Mouse (Mus musculus): ENCODE measurements around the gene Efhc1. TPM values are rescaled to one million over a fixed set of nuclear protein-coding genes. Genes with fewer than 3 reads are reported as not detected.

The Efhc1 gene
- polyA plus RNA-seq (2014; fragmentation: Nextera tagmentation; extraction: Ambion mirVana), result 2.5 and 2.6 TPM in 2 replicates

DNA sequence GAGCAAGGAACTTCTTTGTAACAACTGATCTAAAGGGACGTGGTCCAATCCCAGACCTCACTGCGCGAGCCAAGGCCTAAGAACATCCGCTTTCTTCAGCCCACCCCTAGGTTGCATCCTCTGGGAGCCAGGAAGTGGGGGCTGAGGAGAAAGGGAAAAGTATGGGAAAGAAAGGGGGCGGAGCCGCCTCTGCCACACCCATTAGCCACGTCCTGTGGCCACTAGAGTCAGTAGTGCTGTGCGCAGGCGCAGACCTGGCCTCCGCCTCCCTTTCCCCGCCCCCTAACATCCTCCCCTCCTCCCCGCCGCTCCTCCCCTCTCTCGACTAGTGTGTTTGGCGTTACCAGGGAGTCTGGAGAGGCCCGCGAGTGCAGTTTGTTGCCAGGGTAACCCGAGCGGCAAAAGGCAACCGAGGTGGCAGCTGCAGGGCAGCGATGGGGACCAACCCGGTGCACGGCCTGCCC is at the start of gene Efhc1:
Gene Efhc1, plus strand, starts transcription at position 327 of the 464 bp plus-strand sequence.
- H3K4me1 ChIP-seq (ENCODE audit: control insufficient read depth, insufficient read depth, low read length), result peaks cover 4% of the 10 kb centered on the region
- H3K9ac ChIP-seq (ENCODE audit: low read length), result peak within 1 kb of the TSS; percentile 75
- H3K9me3 ChIP-seq (ENCODE audit: control insufficient read depth, low read length), result no peaks in the 10 kb centered on the region
- H3K27ac ChIP-seq (ENCODE audit: low read depth, low read length), result peak within 1 kb of the TSS; percentile 86
- DNase-seq (ENCODE audit: low spot score, missing footprints), result peak; percentile 99
- no peaks in the 10 kb centered on the region for H3K27me3 ChIP-seq (ENCODE audit: control insufficient read depth, insufficient read depth, low read length)
- peak within 1 kb of the TSS; percentile 67 for H3K4me2 ChIP-seq
- WGBS, result 2% methylated on average over 23 of the region's 23 CpGs
- ATAC-seq (ENCODE audit: low FRiP score), result peak; percentile 98
- no peaks in the 10 kb centered on the region for H3K36me3 ChIP-seq (ENCODE audit: control insufficient read depth, insufficient read depth, low read length)
- H3K4me3 ChIP-seq (ENCODE audit: low read depth, low read length), result peak within 1 kb of the TSS; percentile 38

DNA sequence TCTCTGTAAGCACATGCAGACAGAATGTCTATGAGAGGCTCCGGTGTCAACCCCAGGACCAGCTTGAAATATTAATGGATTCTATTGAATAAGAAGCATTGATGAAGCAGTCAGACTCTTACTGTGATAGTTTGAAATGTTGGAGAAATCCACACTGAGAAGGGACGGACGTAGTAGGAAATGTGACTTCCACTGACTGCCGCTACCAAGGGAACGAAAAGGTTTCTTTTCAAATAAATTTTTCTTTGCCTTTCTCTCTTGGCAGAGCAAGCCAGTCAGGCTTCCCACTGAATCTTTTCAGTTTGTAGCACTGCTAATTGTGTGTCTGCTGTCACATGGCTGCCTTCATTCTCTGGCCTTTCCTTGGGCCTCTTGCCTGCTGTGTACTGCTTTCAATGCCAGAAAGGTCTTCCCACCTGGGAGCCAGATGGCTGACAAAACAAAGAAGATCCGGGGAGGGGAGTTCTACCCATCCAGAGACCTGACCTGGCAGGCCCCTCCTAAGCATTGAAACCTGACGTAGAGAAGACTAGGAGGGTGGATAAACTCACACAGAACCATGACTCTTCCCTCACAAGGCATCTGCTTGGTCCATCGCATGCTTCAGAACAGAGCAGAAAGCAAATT is 45.8 kb upstream of the Efhc1 start:
- Histone ChIP-seq H3K4me3 (ENCODE audit: low read depth, low read length) (no peak overlapping the region), H3K9ac (ENCODE audit: low read length) (no peak overlapping the region), H3K27ac (ENCODE audit: low read depth, low read length) (no peak overlapping the region), H3K36me3 (ENCODE audit: control insufficient read depth, insufficient read depth, low read length) (no peaks in the 10 kb centered on the region), H3K4me2 (no peak overlapping the region), H3K4me1 (ENCODE audit: control insufficient read depth, insufficient read depth, low read length) (peaks cover 16% of the 10 kb centered on the region), H3K27me3 (ENCODE audit: control insufficient read depth, insufficient read depth, low read length) (no peaks in the 10 kb centered on the region), H3K9me3 (ENCODE audit: control insufficient read depth, low read length) (no peaks in the 10 kb centered on the region)
- no peak for ATAC-seq (ENCODE audit: low FRiP score)
- 76% methylated on average over 8 of the region's 8 CpGs for WGBS
- DNase-seq (ENCODE audit: low spot score, missing footprints), result peak; percentile 70

DNA sequence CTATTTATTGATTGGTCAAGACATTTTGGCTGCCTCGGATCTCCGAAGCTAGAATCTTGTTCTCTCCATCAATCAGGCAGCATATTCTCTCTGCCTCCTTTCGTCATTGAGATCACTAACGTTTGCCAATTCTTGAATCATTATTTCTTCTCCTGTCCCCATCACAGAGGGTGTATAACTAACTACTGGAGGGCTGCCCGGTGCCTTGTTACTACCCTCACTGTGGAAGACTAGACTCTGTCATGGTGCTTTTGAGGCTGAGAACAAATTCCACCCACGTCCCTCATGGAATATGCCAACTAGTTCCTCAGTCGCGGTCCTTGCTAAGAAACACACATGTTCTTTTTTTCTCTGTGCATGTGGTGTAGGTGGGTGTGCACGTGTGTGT is 45.3 kb upstream of the Efhc1 start:
- Histone ChIP-seq H3K4me2 (no peak overlapping the region), H3K9me3 (ENCODE audit: control insufficient read depth, low read length) (no peaks in the 10 kb centered on the region), H3K4me3 (ENCODE audit: low read depth, low read length) (no peak overlapping the region), H3K9ac (ENCODE audit: low read length) (no peak overlapping the region), H3K4me1 (ENCODE audit: control insufficient read depth, insufficient read depth, low read length) (peaks cover 16% of the 10 kb centered on the region), H3K36me3 (ENCODE audit: control insufficient read depth, insufficient read depth, low read length) (no peaks in the 10 kb centered on the region), H3K27ac (ENCODE audit: low read depth, low read length) (no peak overlapping the region), H3K27me3 (ENCODE audit: control insufficient read depth, insufficient read depth, low read length) (no peaks in the 10 kb centered on the region)
- no peak for DNase-seq (ENCODE audit: low spot score, missing footprints)
- WGBS, result 89% methylated on average over 9 of the region's 9 CpGs
- ATAC-seq (ENCODE audit: low FRiP score), result no peak

- ATAC-seq (ENCODE audit: low FRiP score) (peak; percentile 47), DNase-seq (ENCODE audit: low spot score, missing footprints) (peak; percentile 89)
- Histone ChIP-seq H3K9ac (ENCODE audit: low read length) (no peak overlapping the region), H3K9me3 (ENCODE audit: control insufficient read depth, low read length) (no peaks in the 10 kb centered on the region), H3K4me1 (ENCODE audit: control insufficient read depth, insufficient read depth, low read length) (peaks cover 20% of the 10 kb centered on the region), H3K4me3 (ENCODE audit: low read depth, low read length) (no peak overlapping the region), H3K4me2 (no peak overlapping the region), H3K27ac (ENCODE audit: low read depth, low read length) (peak overlapping the region; percentile 12), H3K36me3 (ENCODE audit: control insufficient read depth, insufficient read depth, low read length) (no peaks in the 10 kb centered on the region), H3K27me3 (ENCODE audit: control insufficient read depth, insufficient read depth, low read length) (no peaks in the 10 kb centered on the region)
- WGBS, result 19% methylated on average over 4 of the region's 4 CpGs
These were observed 42.9 kb upstream of the Efhc1 start for GRCm38 (mm10) chr1:20908541-20908940.

DNA sequence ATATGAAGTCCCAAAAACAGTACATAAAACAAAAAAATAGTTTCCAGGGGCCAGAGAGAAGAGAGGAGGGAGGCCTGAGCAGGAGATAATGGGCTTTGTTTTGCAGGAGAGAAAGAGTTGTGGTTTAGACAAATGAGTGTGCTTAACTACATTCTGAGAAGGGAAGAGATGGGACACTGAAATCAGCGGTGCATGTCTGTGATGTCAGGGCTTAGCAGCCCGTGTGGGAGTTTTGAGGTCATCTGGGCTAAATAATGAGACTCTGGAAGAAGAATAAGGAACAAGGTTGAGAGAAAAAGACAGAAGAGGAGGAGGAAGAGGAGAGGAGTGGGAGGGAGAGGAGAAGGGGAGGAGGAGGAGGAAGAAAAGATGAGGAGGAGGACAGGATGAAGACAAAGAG is 39.3 kb upstream of the Efhc1 start:
- H3K9me3 ChIP-seq (ENCODE audit: control insufficient read depth, low read length), result no peaks in the 10 kb centered on the region
- no peaks in the 10 kb centered on the region for H3K36me3 ChIP-seq (ENCODE audit: control insufficient read depth, insufficient read depth, low read length)
- H3K4me3 ChIP-seq (ENCODE audit: low read depth, low read length), result no peak overlapping the region
- DNase-seq (ENCODE audit: low spot score, missing footprints) (peak; percentile 78), ATAC-seq (ENCODE audit: low FRiP score) (no peak)
- H3K27me3 ChIP-seq (ENCODE audit: control insufficient read depth, insufficient read depth, low read length), result no peaks in the 10 kb centered on the region
- peaks cover 20% of the 10 kb centered on the region for H3K4me1 ChIP-seq (ENCODE audit: control insufficient read depth, insufficient read depth, low read length)
- H3K9ac ChIP-seq (ENCODE audit: low read length), result 0 out of 2 replicates have a peak overlapping the region, but pooled peaks have one; percentile 30
- no peak overlapping the region; the same call in 1 of the 2 replicates for H3K4me2 ChIP-seq
- no peak overlapping the region for H3K27ac ChIP-seq (ENCODE audit: low read depth, low read length)
- WGBS, result 21% methylated on average over 2 of the region's 2 CpGs

GRCm38 (mm10) chr1:20912527-20913171 is 38.8 kb upstream of the Efhc1 start:
- 48% methylated on average over 13 of the region's 13 CpGs for WGBS

GRCm38 (mm10) chr1:20914769-20915168 is 36.7 kb upstream of the Efhc1 start:
- DNase-seq (ENCODE audit: low spot score, missing footprints), result peak; percentile 8

More at GRCm38 (mm10) chr1:20912527-20913171, 38.8 kb upstream of the Efhc1 start:
- no peaks in the 10 kb centered on the region for H3K27me3 ChIP-seq (ENCODE audit: control insufficient read depth, insufficient read depth, low read length)
- no peak overlapping the region; the same call in 1 of the 2 replicates for H3K4me2 ChIP-seq
- no peaks in the 10 kb centered on the region for H3K9me3 ChIP-seq (ENCODE audit: control insufficient read depth, low read length)
- no peaks in the 10 kb centered on the region for H3K36me3 ChIP-seq (ENCODE audit: control insufficient read depth, insufficient read depth, low read length)
- peaks cover 15% of the 10 kb centered on the region for H3K4me1 ChIP-seq (ENCODE audit: control insufficient read depth, insufficient read depth, low read length)
- no peak overlapping the region for H3K27ac ChIP-seq (ENCODE audit: low read depth, low read length)
- 0 out of 2 replicates have a peak overlapping the region, but pooled peaks have one; percentile 30 for H3K9ac ChIP-seq (ENCODE audit: low read length)
- DNase-seq (ENCODE audit: low spot score, missing footprints), result peak; percentile 88
- H3K4me3 ChIP-seq (ENCODE audit: low read depth, low read length), result no peak overlapping the region
- ATAC-seq (ENCODE audit: low FRiP score), result no peak

GRCm38 (mm10) chr1:20915608-20916007 is 35.8 kb upstream of the Efhc1 start:
- no peaks in the 10 kb centered on the region for H3K9me3 ChIP-seq (ENCODE audit: control insufficient read depth, low read length)
- H3K36me3 ChIP-seq (ENCODE audit: control insufficient read depth, insufficient read depth, low read length), result no peaks in the 10 kb centered on the region
- H3K4me3 ChIP-seq (ENCODE audit: low read depth, low read length), result no peak overlapping the region
- DNase-seq (ENCODE audit: low spot score, missing footprints) (no peak), ATAC-seq (ENCODE audit: low FRiP score) (no peak)
- H3K27me3 ChIP-seq (ENCODE audit: control insufficient read depth, insufficient read depth, low read length), result no peaks in the 10 kb centered on the region
- no peak overlapping the region for H3K27ac ChIP-seq (ENCODE audit: low read depth, low read length)
- H3K4me2 ChIP-seq, result no peak overlapping the region
- no peak overlapping the region for H3K9ac ChIP-seq (ENCODE audit: low read length)
- WGBS, result 78% methylated on average over 5 of the region's 5 CpGs
- peaks cover 4% of the 10 kb centered on the region for H3K4me1 ChIP-seq (ENCODE audit: control insufficient read depth, insufficient read depth, low read length)

More at GRCm38 (mm10) chr1:20914769-20915168, 36.7 kb upstream of the Efhc1 start:
- Histone ChIP-seq H3K4me2 (no peak overlapping the region), H3K27me3 (ENCODE audit: control insufficient read depth, insufficient read depth, low read length) (no peaks in the 10 kb centered on the region), H3K4me1 (ENCODE audit: control insufficient read depth, insufficient read depth, low read length) (peaks cover 4% of the 10 kb centered on the region), H3K9ac (ENCODE audit: low read length) (no peak overlapping the region), H3K4me3 (ENCODE audit: low read depth, low read length) (no peak overlapping the region), H3K27ac (ENCODE audit: low read depth, low read length) (no peak overlapping the region), H3K36me3 (ENCODE audit: control insufficient read depth, insufficient read depth, low read length) (no peaks in the 10 kb centered on the region), H3K9me3 (ENCODE audit: control insufficient read depth, low read length) (no peaks in the 10 kb centered on the region)
- ATAC-seq (ENCODE audit: low FRiP score), result 0 out of 2 replicates have a peak, but pooled peaks have one; percentile 14
- WGBS, result 96% methylated on average over 3 of the region's 3 CpGs

DNA sequence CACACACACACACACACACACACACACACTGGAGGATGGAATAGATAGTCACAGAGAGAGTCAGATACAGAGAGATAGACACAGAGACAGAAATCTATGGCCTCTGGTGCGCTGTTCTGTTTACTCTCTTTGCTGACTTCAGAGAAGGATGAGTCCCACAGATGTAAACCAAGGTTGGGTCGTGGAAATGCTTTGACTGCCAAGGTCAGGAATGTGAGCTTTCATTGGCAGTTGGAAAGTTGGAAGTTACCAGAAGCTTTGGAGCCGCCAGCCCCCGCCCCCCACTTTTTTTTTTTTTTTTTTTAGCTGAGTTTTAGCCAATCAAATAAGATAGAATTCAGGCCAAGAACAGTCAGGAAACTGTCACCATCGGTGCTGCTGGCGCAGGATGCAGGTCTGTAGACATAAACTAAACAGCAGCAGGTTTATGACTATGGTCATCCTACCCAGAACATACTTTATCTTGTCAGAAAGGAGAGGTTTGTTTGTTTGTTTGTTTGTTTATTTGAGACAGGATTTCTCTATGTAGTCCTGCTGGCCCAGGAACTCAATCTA is 33.9 kb upstream of the Efhc1 start:
- Histone ChIP-seq H3K27ac (ENCODE audit: low read depth, low read length) (no peak overlapping the region), H3K9me3 (ENCODE audit: control insufficient read depth, low read length) (no peaks in the 10 kb centered on the region), H3K4me3 (ENCODE audit: low read depth, low read length) (no peak overlapping the region), H3K36me3 (ENCODE audit: control insufficient read depth, insufficient read depth, low read length) (no peaks in the 10 kb centered on the region), H3K27me3 (ENCODE audit: control insufficient read depth, insufficient read depth, low read length) (no peaks in the 10 kb centered on the region), H3K4me1 (ENCODE audit: control insufficient read depth, insufficient read depth, low read length) (no peaks in the 10 kb centered on the region; the same call in 1 of the 2 replicates), H3K9ac (ENCODE audit: low read length) (no peak overlapping the region), H3K4me2 (no peak overlapping the region)
- DNase-seq (ENCODE audit: low spot score, missing footprints) (peak; percentile 53), ATAC-seq (ENCODE audit: low FRiP score) (no peak)
- 94% methylated on average over 6 of the region's 6 CpGs for WGBS
